Mouse (Mus musculus) testis, postnatal 14 days (tissue): ENCODE results near the gene Coq7.

ENCODE experiments used
- DNase-seq: peaks from one replicate; pipeline ENCODE4 v3.0.0; 2021; ENCODE audit warnings: low spot score

Gene Coq7

GRCm38 (mm10) chr7:118461400-118462136 is 71.6 kb downstream of the Coq7 start:
- no peak for DNase-seq
